Mouse (Mus musculus) intestine, embryonic 16.5 days (tissue): ENCODE results near the gene Gpr65. TPM values are rescaled to one million over a fixed set of nuclear protein-coding genes. Genes with fewer than 3 reads are reported as not detected.
"Not testable (repeated sequence)": the region's sequence is repeated elsewhere in the genome, so short reads cannot be mapped to it uniquely, and the experiment has no call there.

ENCODE experiments used
- ATAC-seq: fragments of 200-750 bp; cut with Nextera tagmentation; 2 replicates; pipeline ENCODE4 v1.8.0; 2017; ENCODE audit warnings: moderate TSS enrichment, moderate library complexity
- H3K27ac ChIP-seq: fragments of 300-500 bp; sonication (generic); 2 replicates; pipeline ENCODE4 v1.5.1; 2014; ENCODE audit warnings: mild to moderate bottlenecking, low read length
- H3K27me3 ChIP-seq: fragments of 300-500 bp; sonication (generic); replicated peaks from 2 replicates; pipeline ENCODE4 v1.6.1; 2014; ENCODE audit warnings: low read length, control low read depth, mixed read lengths; ENCODE audit not compliant: control insufficient read depth, insufficient read depth
- H3K36me3 ChIP-seq: fragments of 300-500 bp; sonication (generic); 2 replicates; pipeline ENCODE4 v1.6.1; 2014; ENCODE audit warnings: low read length, control low read depth; ENCODE audit not compliant: control insufficient read depth, insufficient read depth
- H3K4me1 ChIP-seq: fragments of 300-500 bp; sonication (generic); 2 replicates; pipeline ENCODE4 v1.6.1; 2014; ENCODE audit warnings: low read length, control low read depth, mixed read lengths; ENCODE audit not compliant: control insufficient read depth, insufficient read depth
- H3K4me2 ChIP-seq: fragments of 300-500 bp; sonication (generic); 2 replicates; pipeline ENCODE4 v1.6.1; 2014; ENCODE audit warnings: low read depth, low read length, control low read depth
- H3K4me3 ChIP-seq: fragments of 300-500 bp; sonication (generic); 2 replicates; pipeline ENCODE4 v1.5.1; 2014; ENCODE audit warnings: mild to moderate bottlenecking, low read length
- H3K9ac ChIP-seq: fragments of 300-500 bp; sonication (generic); 2 replicates; pipeline ENCODE4 v1.6.1; 2014; ENCODE audit warnings: low read depth, low read length
- H3K9me3 ChIP-seq: fragments of 300-500 bp; sonication (generic); 2 replicates; pipeline ENCODE4 v1.6.1; 2016; ENCODE audit warnings: low read length, control low read depth; ENCODE audit not compliant: control insufficient read depth
- WGBS: fragments of 180-500 bp; shearing (Covaris S2); extraction: QIAGEN DNeasy Blood & Tissue Kit; methylation state at CpG from one replicate; pipeline ENCODE4 v1.1.7; 2014; 5-methylcytosine and 5-hydroxymethylcytosine counted together
- polyA plus RNA-seq: library from polyadenylated mRNA; unstranded; fragments of >200 nt; fragmentation: Nextera tagmentation; extraction: Ambion mirVana; gene quantifications from 2 replicates; pipeline ENCODE4 v1.2.1, GENCODE M21; 2015

Gene Gpr65
- polyA plus RNA-seq, 1 experiment from 2014 or later: 2.6 TPM

GRCm38 (mm10) chr12:98303013-98303412, 34.6 kb downstream of the Gpr65 start:
- H3K36me3 ChIP-seq: no peaks in the 10 kb centered on the region
- H3K9me3 ChIP-seq: no peaks in the 10 kb centered on the region
- H3K27me3 ChIP-seq: no peaks in the 10 kb centered on the region
- no peak overlapping the region for H3K4me3 ChIP-seq
- 88% methylated on average over 1 of the region's 1 CpGs for WGBS
- H3K4me2 ChIP-seq: no peak overlapping the region
- no peaks in the 10 kb centered on the region for H3K4me1 ChIP-seq
- ATAC-seq: no peak
- H3K9ac ChIP-seq: no peak overlapping the region
- no peak overlapping the region for H3K27ac ChIP-seq

DNA sequence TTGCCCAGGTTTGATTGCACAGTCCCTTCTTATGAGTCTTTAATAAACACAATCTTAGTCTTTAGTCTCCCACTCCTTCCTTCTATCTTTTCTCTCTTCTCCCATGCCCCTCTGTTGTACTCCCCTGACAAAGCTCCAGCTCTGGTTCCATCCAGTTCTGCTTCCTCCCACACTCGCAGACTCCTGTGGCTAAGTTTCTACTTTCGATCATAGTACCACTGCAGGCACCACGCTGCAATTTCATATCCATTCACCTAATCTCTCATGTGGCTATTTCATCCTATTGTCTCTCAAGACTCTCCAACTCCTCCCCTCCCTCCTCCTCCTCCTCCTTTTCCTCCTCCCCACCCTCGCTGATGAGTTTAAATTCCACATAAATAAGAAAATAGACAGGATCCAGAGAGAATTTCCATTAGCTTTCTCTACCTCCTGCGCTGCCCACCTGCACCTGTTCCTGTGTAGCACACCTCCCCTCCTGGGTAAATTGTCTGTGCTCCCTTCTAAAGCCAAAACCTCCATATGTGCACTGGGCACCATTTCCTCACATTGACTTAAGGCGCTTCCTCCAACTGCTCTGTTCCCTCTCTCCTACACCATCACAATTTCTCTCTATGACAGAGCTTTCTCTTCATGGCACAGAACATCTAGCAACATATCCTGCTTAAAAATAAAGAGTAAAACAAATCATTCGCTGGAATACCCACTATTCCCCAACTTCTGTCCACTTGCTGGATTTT, 38.9 kb downstream of the Gpr65 start:
- 85% methylated on average over 7 of the region's 7 CpGs for WGBS
- no peaks in the 10 kb centered on the region for H3K27me3 ChIP-seq
- no peak for ATAC-seq

GRCm38 (mm10) chr12:98311376-98312083, 43.1 kb downstream of the Gpr65 start:
- no peaks in the 10 kb centered on the region for H3K4me1 ChIP-seq
- no peak overlapping the region for H3K4me3 ChIP-seq
- H3K9me3 ChIP-seq: no peaks in the 10 kb centered on the region
- H3K27ac ChIP-seq: no peak overlapping the region
- no peaks in the 10 kb centered on the region for H3K27me3 ChIP-seq
- no peak overlapping the region for H3K9ac ChIP-seq
- no peak overlapping the region for H3K4me2 ChIP-seq
- no peak for ATAC-seq
- 81% methylated on average over 7 of the region's 7 CpGs for whole genome bisulfite sequencing
- H3K36me3 ChIP-seq: no peaks in the 10 kb centered on the region

More for the DNA sequence above, 38.9 kb downstream of the Gpr65 start:
- no peaks in the 10 kb centered on the region for H3K36me3 ChIP-seq
- H3K4me3 ChIP-seq: no peak overlapping the region
- no peaks in the 10 kb centered on the region for H3K9me3 ChIP-seq
- H3K4me1 ChIP-seq: no peaks in the 10 kb centered on the region
- H3K9ac ChIP-seq: no peak overlapping the region
- H3K27ac ChIP-seq: no peak overlapping the region
- no peak overlapping the region for H3K4me2 ChIP-seq

DNA sequence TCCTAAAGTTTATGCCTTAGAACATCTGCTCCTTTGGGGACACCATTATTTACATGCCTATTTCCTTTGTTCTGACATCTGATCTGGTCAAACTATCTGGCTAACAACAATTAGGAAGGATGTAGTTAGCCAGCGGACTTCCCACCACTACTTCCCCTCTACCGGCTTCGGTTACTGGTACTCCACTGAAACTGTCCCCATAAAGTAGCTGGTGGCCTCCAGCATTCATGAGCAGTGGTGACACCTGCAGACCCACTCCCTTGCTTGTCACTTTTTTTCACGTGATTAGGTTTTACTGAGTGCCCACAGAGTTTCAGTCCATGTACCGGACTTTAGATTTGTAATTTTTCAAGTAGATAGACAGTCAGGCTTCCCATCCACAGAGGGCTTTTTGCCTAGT, 47.5 kb downstream of the Gpr65 start:
- no peak for ATAC-seq
- Histone ChIP-seq H3K27me3 (no peaks in the 10 kb centered on the region), H3K27ac (no peak overlapping the region), H3K4me2 (no peak overlapping the region), H3K4me3 (no peak overlapping the region), H3K9me3 (no peaks in the 10 kb centered on the region), H3K9ac (no peak overlapping the region), H3K36me3 (no peaks in the 10 kb centered on the region), H3K4me1 (no peaks in the 10 kb centered on the region)
- WGBS: 83% methylated on average over 5 of the region's 5 CpGs

- ATAC-seq: no peak
- no peak overlapping the region for H3K9ac ChIP-seq
- 80% methylated on average over 8 of the region's 8 CpGs for WGBS
- no peak overlapping the region for H3K27ac ChIP-seq
- no peaks in the 10 kb centered on the region for H3K4me1 ChIP-seq
- no peaks in the 10 kb centered on the region for H3K36me3 ChIP-seq
- H3K4me2 ChIP-seq: no peak overlapping the region
- no peaks in the 10 kb centered on the region for H3K9me3 ChIP-seq
- H3K27me3 ChIP-seq: no peaks in the 10 kb centered on the region
- H3K4me3 ChIP-seq: no peak overlapping the region
Observed at GRCm38 (mm10) chr12:98317718-98318340, 49.4 kb downstream of the Gpr65 start.

DNA sequence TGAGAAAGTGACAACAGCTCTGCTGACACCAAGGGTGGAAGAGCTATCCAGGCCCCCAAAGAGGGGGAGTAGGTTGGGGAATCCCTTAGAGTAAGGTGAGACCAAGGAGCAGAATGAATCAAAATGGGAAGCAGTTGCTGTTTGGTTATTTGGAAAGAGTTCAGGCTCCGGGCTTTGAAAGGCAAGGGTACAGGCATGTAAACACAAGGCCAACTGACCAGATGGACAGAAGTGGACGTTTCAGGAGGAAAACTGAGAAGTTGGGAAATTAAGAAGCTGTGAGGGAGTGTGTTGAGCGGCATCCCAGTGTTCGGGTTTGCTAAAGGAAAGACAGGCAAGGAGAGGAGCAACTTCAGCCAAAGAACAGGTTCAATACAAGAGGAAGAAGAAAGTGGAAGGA, 54.0 kb downstream of the Gpr65 start:
- no peaks in the 10 kb centered on the region for H3K4me1 ChIP-seq
- H3K36me3 ChIP-seq: no peaks in the 10 kb centered on the region
- H3K9ac ChIP-seq: no peak overlapping the region
- no peak for ATAC-seq
- 78% methylated on average over 4 of the region's 4 CpGs for WGBS
- no peak overlapping the region for H3K4me2 ChIP-seq
- no peak overlapping the region for H3K4me3 ChIP-seq
- H3K27ac ChIP-seq: no peak overlapping the region
- H3K9me3 ChIP-seq: no peaks in the 10 kb centered on the region
- H3K27me3 ChIP-seq: no peaks in the 10 kb centered on the region

- H3K36me3 ChIP-seq, H3K27ac ChIP-seq, H3K4me1 ChIP-seq, H3K27me3 ChIP-seq, ATAC-seq, H3K4me3 ChIP-seq, H3K4me2 ChIP-seq, H3K9me3 ChIP-seq, H3K9ac ChIP-seq: not testable (repeated sequence)
- WGBS: no CpG with 5 or more reads among the region's 1 CpGs
Observed at GRCm38 (mm10) chr12:98324170-98324569, 55.7 kb downstream of the Gpr65 start.

Other genes with a start within 250 kb of the Gpr65 start
- 9.2 and 10.8 TPM in 2 replicates for gene Galc, start 9.2 kb upstream of the Gpr65 start, polyA plus RNA-seq